In the genomic region with DNA sequence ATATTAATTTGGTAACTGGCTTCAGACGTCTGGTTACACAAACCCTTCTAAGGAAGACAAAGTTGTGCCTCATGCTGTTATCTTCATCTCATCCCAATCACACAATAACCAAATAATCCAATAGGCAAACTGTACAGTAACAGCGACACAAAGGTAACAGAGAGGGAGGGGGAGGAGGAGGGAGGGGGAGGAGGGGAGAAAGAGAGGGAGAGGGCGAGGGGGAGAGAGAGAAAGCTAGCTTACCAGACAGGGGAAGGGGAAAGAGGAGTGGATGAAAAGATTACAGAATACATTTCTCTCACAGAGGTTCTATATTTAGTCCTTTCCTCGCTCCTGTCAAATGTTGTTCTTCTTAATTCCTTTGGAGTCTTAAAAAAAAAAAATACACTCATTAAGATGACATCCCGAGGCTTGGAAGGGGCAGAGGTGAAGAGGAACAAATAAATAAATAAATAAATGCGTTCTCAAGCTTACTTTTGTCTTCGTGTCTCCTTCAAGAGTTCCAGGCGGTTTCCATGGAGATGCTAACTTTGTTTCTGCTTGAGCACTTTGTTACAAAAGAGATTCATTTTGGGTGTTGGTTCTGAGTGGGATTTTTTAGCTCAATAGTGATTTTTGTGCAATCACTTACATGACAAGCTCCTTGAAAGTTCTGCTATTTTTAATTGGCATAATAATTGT, we compare ENCODE assay signal across 17 mouse cellular contexts. TPM values are rescaled to one million over a fixed set of nuclear protein-coding genes. Genes with fewer than 3 reads are reported as not detected.
DNase-seq lines count a peak whose midpoint lies in the region; ATAC-seq and TF ChIP-seq lines count a peak whose summit lies in the region.
"Had no signal": no experiment of that assay in that cellular context is flagged by ENCODE, and none has a peak within 500 bp of the region (broad histone marks: within the 10 kb centered on the region; RNA-seq: fewer than 3 reads in every experiment).

No protein-coding gene starts in this region.

- H3K27me3 ChIP-seq in hindbrain, embryonic 10.5 days (ENCODE audit: insufficient read depth, poor library complexity, severe bottlenecking) = no peaks in the 10 kb centered on the region
- H3K27me3 ChIP-seq in hindbrain, embryonic 16.5 days (replicated peaks; ENCODE audit: control insufficient read depth, insufficient read depth, low read length) = no peaks in the 10 kb centered on the region
- H3K27me3 ChIP-seq in embryonic facial prominence, embryonic 10.5 days (replicated peaks; ENCODE audit: low read depth, poor library complexity, severe bottlenecking) = no peaks in the 10 kb centered on the region
- no peaks in the 10 kb centered on the region for H3K27me3 ChIP-seq in hindbrain, embryonic 13.5 days
- H3K27me3 ChIP-seq in midbrain, postnatal 0 days (ENCODE audit: insufficient read depth, low read length) = no peaks in the 10 kb centered on the region
- H3K27me3 ChIP-seq: liver, embryonic 15.5 days; neural tube, embryonic 15.5 days had no signal

- peak overlapping the region; percentile 42 for H3K27ac ChIP-seq in hindbrain, embryonic 10.5 days
- no peak overlapping the region for H3K27ac ChIP-seq in hindbrain, embryonic 16.5 days (ENCODE audit: low read depth, low read length)
- H3K27ac ChIP-seq in embryonic facial prominence, embryonic 10.5 days (replicated peaks) = peak overlapping the region; percentile 24; the same call in 1 of the 2 replicates
- no peak overlapping the region for H3K27ac ChIP-seq in hindbrain, embryonic 13.5 days
- H3K27ac ChIP-seq in midbrain, postnatal 0 days (ENCODE audit: low read depth, low read length) = no peak overlapping the region
- H3K27ac ChIP-seq: liver, embryonic 15.5 days; neural tube, embryonic 15.5 days had no signal

- peaks cover 11% of the 10 kb centered on the region for H3K36me3 ChIP-seq in hindbrain, embryonic 10.5 days
- H3K36me3 ChIP-seq in hindbrain, embryonic 16.5 days (ENCODE audit: control insufficient read depth, insufficient read depth, low read length) = 0 out of 2 replicates have a peak, but pooled peaks cover under 1% of the 10 kb centered on the region
- H3K36me3 ChIP-seq in embryonic facial prominence, embryonic 10.5 days (replicated peaks) = peaks cover 8% of the 10 kb centered on the region
- H3K36me3 ChIP-seq in hindbrain, embryonic 13.5 days = peaks cover 9% of the 10 kb centered on the region
- H3K36me3 ChIP-seq in midbrain, postnatal 0 days (ENCODE audit: insufficient read depth, low read length) = peaks cover 9% of the 10 kb centered on the region
- H3K36me3 ChIP-seq: liver, embryonic 15.5 days had no signal

- TF ChIP-seq CTCF in midbrain, postnatal 0 days (IDR thresholded peaks at IDR 0.05) = no peak

- no peak for DNase-seq in hindbrain, embryonic 10.5 days (ENCODE audit: low spot score)
- no peak for DNase-seq in embryonic facial prominence, embryonic 10.5 days (ENCODE audit: low spot score)
- DNase-seq in midbrain, postnatal 0 days (ENCODE audit: low spot score) = peak; percentile 64
- DNase-seq in thymus, postnatal 4 days = no peak
- DNase-seq in neural tube, embryonic 10.5 days (ENCODE audit: extremely low spot score, low spot score) = no peak
- DNase-seq in spleen, postnatal 14 days (ENCODE audit: low spot score in 2 of 2) = no peak
- DNase-seq: B cell, adult 2 months; cerebellum, adult 11-12 months; kidney, postnatal 36 days; thymus, adult 2 months had no signal

- H3K4me2 ChIP-seq in hindbrain, embryonic 16.5 days (ENCODE audit: low read length) = no peak overlapping the region; the same call in 1 of the 2 replicates
- H3K4me2 ChIP-seq in hindbrain, embryonic 13.5 days = peak overlapping the region; percentile 4; the same call in 1 of the 2 replicates
- H3K4me2 ChIP-seq in midbrain, postnatal 0 days (ENCODE audit: low read depth, low read length, poor library complexity, severe bottlenecking) = no peak overlapping the region
- H3K4me2 ChIP-seq: liver, embryonic 15.5 days; neural tube, embryonic 15.5 days had no signal

- H3K9me3 ChIP-seq in hindbrain, embryonic 10.5 days = no peaks in the 10 kb centered on the region
- no peaks in the 10 kb centered on the region for H3K9me3 ChIP-seq in hindbrain, embryonic 16.5 days (ENCODE audit: control insufficient read depth, low read length)
- H3K9me3 ChIP-seq in embryonic facial prominence, embryonic 10.5 days = no peaks in the 10 kb centered on the region
- no peaks in the 10 kb centered on the region for H3K9me3 ChIP-seq in hindbrain, embryonic 13.5 days
- no peaks in the 10 kb centered on the region for H3K9me3 ChIP-seq in midbrain, postnatal 0 days (ENCODE audit: low read length)
- H3K9me3 ChIP-seq: liver, embryonic 15.5 days; neural tube, embryonic 15.5 days had no signal

- H3K4me1 ChIP-seq in hindbrain, embryonic 10.5 days (replicated peaks) = peaks cover 16% of the 10 kb centered on the region
- peaks cover 3% of the 10 kb centered on the region; the same call in 1 of the 2 replicates for H3K4me1 ChIP-seq in hindbrain, embryonic 16.5 days (ENCODE audit: control insufficient read depth, insufficient read depth, low read depth, low read length)
- H3K4me1 ChIP-seq in embryonic facial prominence, embryonic 10.5 days = peaks cover 9% of the 10 kb centered on the region
- H3K4me1 ChIP-seq in hindbrain, embryonic 13.5 days (replicated peaks) = 0 out of 2 replicates have a peak, but pooled peaks cover 8% of the 10 kb centered on the region
- H3K4me1 ChIP-seq in midbrain, postnatal 0 days (ENCODE audit: insufficient read depth, low read length) = no peaks in the 10 kb centered on the region; the same call in 1 of the 2 replicates
- H3K4me1 ChIP-seq: liver, embryonic 15.5 days; neural tube, embryonic 15.5 days had no signal

- no peak overlapping the region; the same call in 1 of the 2 replicates for H3K9ac ChIP-seq in hindbrain, embryonic 16.5 days (ENCODE audit: low read depth, low read length)
- H3K9ac ChIP-seq in hindbrain, embryonic 13.5 days = no peak overlapping the region
- no peak overlapping the region for H3K9ac ChIP-seq in midbrain, postnatal 0 days (replicated peaks; ENCODE audit: low read length, poor library complexity, severe bottlenecking)
- H3K9ac ChIP-seq: liver, embryonic 15.5 days; neural tube, embryonic 15.5 days had no signal

- no peak for ATAC-seq in hindbrain, embryonic 16.5 days
- ATAC-seq in hindbrain, embryonic 13.5 days (ENCODE audit: low FRiP score) = no peak
- ATAC-seq in midbrain, postnatal 0 days (ENCODE audit: low FRiP score) = no peak
- ATAC-seq: intestine, embryonic 16.5 days had no signal

- peak overlapping the region; percentile 22; the same call in 1 of the 2 replicates for H3K4me3 ChIP-seq in hindbrain, embryonic 10.5 days
- no peak overlapping the region for H3K4me3 ChIP-seq in hindbrain, embryonic 16.5 days (ENCODE audit: low read length)
- H3K4me3 ChIP-seq in embryonic facial prominence, embryonic 10.5 days = no peak overlapping the region
- no peak overlapping the region for H3K4me3 ChIP-seq in hindbrain, embryonic 13.5 days
- no peak overlapping the region for H3K4me3 ChIP-seq in midbrain, postnatal 0 days (ENCODE audit: low read depth, low read length)
- H3K4me3 ChIP-seq: liver, embryonic 15.5 days; neural tube, embryonic 15.5 days had no signal

- 23% methylated on average over 8 of the region's 8 CpGs for WGBS in hindbrain, embryonic 10.5 days
- 8% methylated on average over 8 of the region's 8 CpGs for WGBS in hindbrain, embryonic 16.5 days
- WGBS in embryonic facial prominence, embryonic 10.5 days = 35% methylated on average over 8 of the region's 8 CpGs
- 14% methylated on average over 8 of the region's 8 CpGs for WGBS in hindbrain, embryonic 13.5 days
- WGBS in midbrain, postnatal 0 days = 10% methylated on average over 8 of the region's 8 CpGs

RNA-seq across cellular contexts. Expression of a gene that starts 15.8 kb away (rescaled TPM):
- 0.97 and 1.2 TPM in 2 replicates for polyA plus RNA-seq in hindbrain, embryonic 10.5 days (2016; fragmentation: Nextera tagmentation; extraction: Ambion mirVana)
- 2.4 and 2.8 TPM in 2 replicates for polyA plus RNA-seq in hindbrain, embryonic 16.5 days (2015; fragmentation: Nextera tagmentation; extraction: Ambion mirVana)
- polyA plus RNA-seq in embryonic facial prominence, embryonic 10.5 days (2016; fragmentation: Nextera tagmentation; extraction: Ambion mirVana) = 0.61 and 0.78 TPM in 2 replicates
- polyA plus RNA-seq in hindbrain, embryonic 13.5 days (2015; fragmentation: Nextera tagmentation; extraction: Ambion mirVana) = 2.1 and 2.3 TPM in 2 replicates
- total RNA-seq in midbrain, postnatal 0 days (2014; rRNA removed) = 10.7 and 20.1 TPM in 2 replicates
- polyA plus RNA-seq in midbrain, postnatal 0 days (2015; fragmentation: Nextera tagmentation; extraction: Ambion mirVana) = 3.7 and 4.0 TPM in 2 replicates
- total RNA-seq: granulocyte monocyte progenitor cell, adult 5-6 weeks; monocyte, adult 5-6 weeks had no signal

Comparison
In these comparisons a context has a peak if more than half of its experiments do, and no peak if none do; other contexts are left out.
1. H3K27ac ChIP-seq: peak in hindbrain, embryonic 10.5 days (single experiment) and embryonic facial prominence, embryonic 10.5 days (single experiment); none in hindbrain, embryonic 16.5 days (single experiment), hindbrain, embryonic 13.5 days (single experiment) and midbrain, postnatal 0 days (single experiment).